Mouse (Mus musculus): ENCODE measurements around the gene Rpl37.

The Rpl37 gene

GRCm38 (mm10) chr15:5152171-5152570, 35.7 kb downstream of the Rpl37 start:
- no peak for DNase-seq (ENCODE audit: low read depth, low spot score)

GRCm38 (mm10) chr15:5154621-5155020, 38.2 kb downstream of the Rpl37 start:
- no peak for DNase-seq (ENCODE audit: low read depth, low spot score)

- no peak for DNase-seq (ENCODE audit: low read depth, low spot score)
Observed at GRCm38 (mm10) chr15:5155093-5155492, 38.6 kb downstream of the Rpl37 start.

GRCm38 (mm10) chr15:5156355-5156754, 39.9 kb downstream of the Rpl37 start:
- DNase-seq (ENCODE audit: low read depth, low spot score), result no peak

GRCm38 (mm10) chr15:5157386-5157785, 40.9 kb downstream of the Rpl37 start:
- no peak for DNase-seq (ENCODE audit: low read depth, low spot score)

GRCm38 (mm10) chr15:5158827-5159226, 42.4 kb downstream of the Rpl37 start:
- DNase-seq (ENCODE audit: low read depth, low spot score), result no peak

GRCm38 (mm10) chr15:5165121-5165773, 48.8 kb downstream of the Rpl37 start:
- DNase-seq (ENCODE audit: low read depth, low spot score), result no peak
